ENCODE assay signal across 24 mouse cellular contexts in the genomic region with DNA sequence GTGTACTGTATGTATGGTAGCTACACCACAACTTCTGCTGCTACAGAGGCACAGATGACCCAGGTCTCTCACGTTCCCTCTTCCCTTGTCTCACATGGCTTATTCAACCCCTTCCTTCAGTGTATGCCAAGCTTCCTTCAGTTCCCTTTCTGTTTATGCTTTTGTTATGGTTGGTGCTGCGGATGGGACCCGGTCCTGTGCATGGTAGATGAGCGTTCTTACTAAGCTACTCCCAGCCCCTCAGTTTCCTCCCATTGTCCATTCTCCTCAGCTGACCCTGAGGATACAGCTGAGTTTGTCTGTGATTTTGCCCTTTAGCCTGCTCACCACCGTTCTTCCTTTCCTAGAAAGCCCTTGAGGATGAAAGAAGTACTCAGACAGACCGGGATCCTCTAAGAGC. TPM values are rescaled to one million over a fixed set of nuclear protein-coding genes. Genes with fewer than 3 reads are reported as not detected.
DNase-seq lines count a peak whose midpoint lies in the region; ATAC-seq and TF ChIP-seq lines count a peak whose summit lies in the region.
"Had no signal": no experiment of that assay in that cellular context is flagged by ENCODE, and none has a peak within 500 bp of the region (broad histone marks: within the 10 kb centered on the region; RNA-seq: fewer than 3 reads in every experiment).

No protein-coding gene starts in this region.

- H3K9me3 ChIP-seq in liver, embryonic 13.5 days (replicated peaks), result no peaks in the 10 kb centered on the region
- no peaks in the 10 kb centered on the region for H3K9me3 ChIP-seq in liver, postnatal 0 days (ENCODE audit: low read length)
- H3K9me3 ChIP-seq in lung, embryonic 14.5 days (ENCODE audit: low read depth, low read length), result no peaks in the 10 kb centered on the region
- H3K9me3 ChIP-seq: embryonic facial prominence, embryonic 13.5 days; forebrain, embryonic 13.5 days; heart, embryonic 10.5 days; hindbrain, embryonic 10.5 days had no signal

- DNase-seq in liver, embryonic 13.5 days, result no peak
- no peak for DNase-seq in liver, postnatal 0 days
- DNase-seq in lung, adult 2 months, result no peak
- DNase-seq in lung, embryonic 14.5 days, result peak; percentile 34
- peak; percentile 39 for DNase-seq in lung, postnatal 14 days
- DNase-seq in kidney, adult 8-10 months, result no peak
- DNase-seq: adrenal gland, adult 2 months; adrenal gland, postnatal 25 days; cerebellum, adult 18-20 months; cerebellum, adult 9-11 months; cerebellum, postnatal 36 days; forebrain, postnatal 0 days; gastrocnemius, postnatal 25 days; heart, postnatal 10 days had no signal

- no peak overlapping the region for H3K4me2 ChIP-seq in liver, embryonic 13.5 days
- H3K4me2 ChIP-seq in liver, postnatal 0 days (ENCODE audit: low read depth, low read length), result no peak overlapping the region
- H3K4me2 ChIP-seq in lung, embryonic 14.5 days, result no peak overlapping the region
- H3K4me2 ChIP-seq: embryonic facial prominence, embryonic 13.5 days; forebrain, embryonic 13.5 days; hindbrain, embryonic 14.5 days had no signal

- no peak for TF ChIP-seq CTCF in liver, postnatal 0 days (IDR thresholded peaks at IDR 0.05; ENCODE audit: low read depth)
- TF ChIP-seq CTCF in lung, adult 2 months (IDR thresholded peaks at IDR 0.05; ENCODE audit: insufficient read depth, low read length), result no peak
- no peak for TF ChIP-seq CTCF in lung, embryonic 14.5 days (IDR thresholded peaks at IDR 0.05; ENCODE audit: low read depth)

- no peak for TF ChIP-seq EP300 in liver, postnatal 0 days (IDR thresholded peaks at IDR 0.05; ENCODE audit: low read depth)

- ATAC-seq in liver, embryonic 13.5 days (ENCODE audit: low read depth), result no peak
- ATAC-seq in liver, postnatal 0 days, result no peak
- ATAC-seq in lung, embryonic 14.5 days (ENCODE audit: insufficient read depth), result peak; percentile 57; the same call in 1 of the 2 replicates
- no peak for ATAC-seq in monocyte, adult 5-6 weeks (replicated peaks; ENCODE audit: insufficient number of reproducible peaks, low FRiP score, low TSS enrichment, poor library complexity, severe bottlenecking)
- ATAC-seq: forebrain, embryonic 13.5 days; forebrain, postnatal 0 days had no signal

- H3K9ac ChIP-seq in liver, embryonic 13.5 days, result no peak overlapping the region
- H3K9ac ChIP-seq in liver, postnatal 0 days (replicated peaks), result no peak overlapping the region
- H3K9ac ChIP-seq in lung, embryonic 14.5 days, result no peak overlapping the region
- H3K9ac ChIP-seq: embryonic facial prominence, embryonic 13.5 days; forebrain, embryonic 13.5 days; forebrain, postnatal 0 days; hindbrain, embryonic 14.5 days had no signal

- 84% methylated on average over 6 of the region's 6 CpGs for WGBS in liver, embryonic 13.5 days (ENCODE audit: insufficient replicate concordance)
- 75% methylated on average over 6 of the region's 6 CpGs for WGBS in liver, postnatal 0 days (ENCODE audit: insufficient replicate concordance)
- 50% methylated on average over 6 of the region's 6 CpGs for WGBS in lung, adult 2 months
- 76% methylated on average over 6 of the region's 6 CpGs for WGBS in lung, embryonic 14.5 days

- H3K27ac ChIP-seq in liver, embryonic 13.5 days, result peak overlapping the region; percentile 97
- H3K27ac ChIP-seq in liver, postnatal 0 days (ENCODE audit: low read depth), result no peak overlapping the region
- H3K27ac ChIP-seq in lung, embryonic 14.5 days (ENCODE audit: low read depth), result no peak overlapping the region
- H3K27ac ChIP-seq: embryonic facial prominence, embryonic 13.5 days; forebrain, embryonic 13.5 days; heart, embryonic 10.5 days; hindbrain, embryonic 10.5 days; hindbrain, embryonic 14.5 days had no signal

- H3K4me1 ChIP-seq in liver, embryonic 13.5 days (replicated peaks), result peaks cover 89% of the 10 kb centered on the region
- peaks cover 63% of the 10 kb centered on the region for H3K4me1 ChIP-seq in liver, postnatal 0 days (ENCODE audit: insufficient read depth)
- H3K4me1 ChIP-seq in lung, adult 2 months (ENCODE audit: control insufficient read depth, insufficient read depth, low read length), result peaks cover 8% of the 10 kb centered on the region
- H3K4me1 ChIP-seq in lung, embryonic 14.5 days (ENCODE audit: insufficient read depth), result peaks cover 4% of the 10 kb centered on the region; the same call in 1 of the 2 replicates

- no peak overlapping the region for H3K4me3 ChIP-seq in liver, embryonic 13.5 days (replicated peaks)
- H3K4me3 ChIP-seq in liver, postnatal 0 days (ENCODE audit: low read depth, low read length), result no peak overlapping the region
- peak overlapping the region; percentile 25 for H3K4me3 ChIP-seq in lung, adult 2 months (replicated peaks; ENCODE audit: extremely low read depth, low read depth, low read length)
- no peak overlapping the region for H3K4me3 ChIP-seq in lung, embryonic 14.5 days (ENCODE audit: low read depth, low read length)
- H3K4me3 ChIP-seq: embryonic facial prominence, embryonic 13.5 days; forebrain, embryonic 13.5 days; heart, embryonic 10.5 days; hindbrain, embryonic 10.5 days had no signal

- no peaks in the 10 kb centered on the region for H3K27me3 ChIP-seq in liver, embryonic 13.5 days
- H3K27me3 ChIP-seq in liver, postnatal 0 days (ENCODE audit: insufficient read depth, low read length), result no peaks in the 10 kb centered on the region
- H3K27me3 ChIP-seq in lung, embryonic 14.5 days (ENCODE audit: insufficient read depth, low read length), result no peaks in the 10 kb centered on the region
- H3K27me3 ChIP-seq: embryonic facial prominence, embryonic 13.5 days; forebrain, embryonic 13.5 days had no signal

- TF ChIP-seq POLR2A in lung, adult 2 months (IDR thresholded peaks at IDR 0.05; ENCODE audit: borderline replicate concordance, extremely low read depth, low read depth, low read length), result no peak

- H3K36me3 ChIP-seq in liver, embryonic 13.5 days, result peaks cover 66% of the 10 kb centered on the region
- H3K36me3 ChIP-seq in liver, postnatal 0 days (replicated peaks; ENCODE audit: insufficient read depth, low read length), result peaks cover 69% of the 10 kb centered on the region
- H3K36me3 ChIP-seq in lung, embryonic 14.5 days (ENCODE audit: insufficient read depth), result peaks cover 14% of the 10 kb centered on the region

RNA-seq across cellular contexts. Expression of a gene that starts 12.6 kb away (rescaled TPM):
- 32.1 and 40.2 TPM in 2 replicates for polyA plus RNA-seq in liver, embryonic 13.5 days (2015; fragmentation: Nextera tagmentation; extraction: Ambion mirVana)
- 31.6 and 37.0 TPM in 2 replicates for polyA plus RNA-seq in liver, postnatal 0 days (2015; fragmentation: Nextera tagmentation; extraction: Ambion mirVana)
- polyA plus RNA-seq in lung, adult 2 months (2012; rRNA removed), result 65.9 and 73.9 TPM in 2 replicates
- polyA plus RNA-seq in lung, embryonic 14.5 days (2014; fragmentation: Nextera tagmentation; extraction: Ambion mirVana), result 19.4 and 19.8 TPM in 2 replicates
- total RNA-seq in monocyte, adult 5-6 weeks (2017), result 80.9 to 129 TPM (median 98.0 TPM) in 3 replicates

RNA-seq across cellular contexts. Expression of a gene that starts 23.7 kb away (rescaled TPM):
- polyA plus RNA-seq in liver, embryonic 13.5 days (2015; fragmentation: Nextera tagmentation; extraction: Ambion mirVana), result 6.7 TPM in 2 replicates
- 7.3 and 10.0 TPM in 2 replicates for polyA plus RNA-seq in liver, postnatal 0 days (2015; fragmentation: Nextera tagmentation; extraction: Ambion mirVana)
- 27.9 and 45.4 TPM in 2 replicates for polyA plus RNA-seq in lung, adult 2 months (2012; rRNA removed)
- 9.6 and 11.5 TPM in 2 replicates for polyA plus RNA-seq in lung, embryonic 14.5 days (2014; fragmentation: Nextera tagmentation; extraction: Ambion mirVana)
- total RNA-seq in monocyte, adult 5-6 weeks (2017), result 17.7 to 25.1 TPM (median 19.5 TPM) in 3 replicates

RNA-seq across cellular contexts. Expression of a gene that starts 32.6 kb away (rescaled TPM):
- polyA plus RNA-seq in liver, embryonic 13.5 days (2015; fragmentation: Nextera tagmentation; extraction: Ambion mirVana), result not detected in 2 replicates
- not detected in 2 replicates for polyA plus RNA-seq in liver, postnatal 0 days (2015; fragmentation: Nextera tagmentation; extraction: Ambion mirVana)
- polyA plus RNA-seq in lung, adult 2 months (2012; rRNA removed), result not detected in 2 replicates
- polyA plus RNA-seq in lung, embryonic 14.5 days (2014; fragmentation: Nextera tagmentation; extraction: Ambion mirVana), result not detected in 2 replicates
- total RNA-seq in monocyte, adult 5-6 weeks (2017), result not detected in 3 replicates
- total RNA-seq: adrenal gland, adult 2 months; adrenal gland, postnatal 25 days; ES-E14; gastrocnemius, adult 18-20 months; gastrocnemius, postnatal 25 days; granulocyte monocyte progenitor cell, adult 5-6 weeks; heart, postnatal 10 days had no signal
- polyA plus RNA-seq: embryonic facial prominence, embryonic 13.5 days; forebrain, embryonic 13.5 days; heart, embryonic 10.5 days; heart, embryonic 14.5 days; hindbrain, embryonic 10.5 days had no signal

RNA-seq across cellular contexts. Expression of a gene that starts 38.9 kb away (rescaled TPM):
- polyA plus RNA-seq in liver, embryonic 13.5 days (2015; fragmentation: Nextera tagmentation; extraction: Ambion mirVana), result not detected in 2 replicates
- polyA plus RNA-seq in liver, postnatal 0 days (2015; fragmentation: Nextera tagmentation; extraction: Ambion mirVana), result not detected in 2 replicates
- not detected in 2 replicates for polyA plus RNA-seq in lung, adult 2 months (2012; rRNA removed)
- not detected in 2 replicates for polyA plus RNA-seq in lung, embryonic 14.5 days (2014; fragmentation: Nextera tagmentation; extraction: Ambion mirVana)
- total RNA-seq in monocyte, adult 5-6 weeks (2017), result not detected in 3 replicates
- total RNA-seq: adrenal gland, adult 2 months; adrenal gland, postnatal 25 days; ES-E14; gastrocnemius, adult 18-20 months; gastrocnemius, postnatal 25 days; granulocyte monocyte progenitor cell, adult 5-6 weeks; heart, postnatal 10 days had no signal
- polyA plus RNA-seq: adrenal gland, adult 2 months; embryonic facial prominence, embryonic 13.5 days; forebrain, embryonic 13.5 days; heart, embryonic 10.5 days; heart, embryonic 14.5 days; hindbrain, embryonic 10.5 days; hindbrain, embryonic 14.5 days had no signal

Comparison
In these comparisons a context has a peak if more than half of its experiments do, and no peak if none do; other contexts are left out.
1. DNase-seq: peak in lung, embryonic 14.5 days (single experiment) and lung, postnatal 14 days (single experiment); none in liver, embryonic 13.5 days (single experiment), liver, postnatal 0 days (single experiment), lung, adult 2 months (single experiment) and kidney, adult 8-10 months (0 of 2).